Mouse (Mus musculus): ENCODE measurements around the gene Arfip2. TPM values are rescaled to one million over a fixed set of nuclear protein-coding genes. Genes with fewer than 3 reads are reported as not detected.

Gene Arfip2
- polyA plus RNA-seq, 1 experiment from 2014 or later, result 102 TPM

DNA sequence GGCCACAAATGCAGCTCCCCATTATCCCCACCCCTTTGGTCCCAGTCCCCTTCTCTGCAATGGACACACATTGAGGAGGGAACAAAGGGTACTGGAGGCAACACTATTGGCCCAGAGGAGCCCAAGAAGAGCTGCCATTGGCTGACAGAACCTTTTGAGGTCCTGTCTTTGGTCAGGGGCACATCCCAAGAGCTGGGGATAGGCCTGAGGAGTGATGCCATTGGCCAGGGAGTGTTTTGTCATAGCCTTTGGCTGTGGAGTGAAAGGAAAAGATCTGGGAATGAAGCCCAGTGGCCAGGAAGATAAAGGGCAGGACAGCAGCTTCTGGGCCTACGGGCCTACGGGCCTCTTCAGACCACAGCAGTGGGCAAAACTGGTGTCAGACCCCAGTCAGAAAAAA lies 4.5 kb downstream of the Arfip2 start:
- Histone ChIP-seq H3K4me3 (replicated peaks; ENCODE audit: low read depth, low read length) (no peak overlapping the region), H3K4me1 (ENCODE audit: control insufficient read depth, insufficient read depth, low read length) (peaks cover 25% of the 10 kb centered on the region), H3K9ac (replicated peaks; ENCODE audit: low read length) (no peak overlapping the region), H3K4me2 (ENCODE audit: low read length) (no peak overlapping the region), H3K27me3 (ENCODE audit: control insufficient read depth, insufficient read depth, low read length) (no peaks in the 10 kb centered on the region), H3K36me3 (ENCODE audit: control insufficient read depth, insufficient read depth, low read length) (peaks cover 23% of the 10 kb centered on the region), H3K27ac (replicated peaks; ENCODE audit: low read depth, low read length) (no peak overlapping the region), H3K9me3 (ENCODE audit: control insufficient read depth, low read length) (no peaks in the 10 kb centered on the region)
- DNase-seq, result no peak
- ATAC-seq (ENCODE audit: low FRiP score, low TSS enrichment), result no peak
- WGBS, result 87% methylated on average over 2 of the region's 2 CpGs

- H3K27me3 ChIP-seq (ENCODE audit: control insufficient read depth, insufficient read depth, low read length), result no peaks in the 10 kb centered on the region
- peaks cover 23% of the 10 kb centered on the region for H3K36me3 ChIP-seq (ENCODE audit: control insufficient read depth, insufficient read depth, low read length)
- DNase-seq, result peak; percentile 41
- H3K4me2 ChIP-seq (ENCODE audit: low read length), result peak overlapping the region; percentile 78
- no peaks in the 10 kb centered on the region for H3K9me3 ChIP-seq (ENCODE audit: control insufficient read depth, low read length)
- 39% methylated on average over 9 of the region's 9 CpGs for WGBS
- H3K4me3 ChIP-seq (replicated peaks; ENCODE audit: low read depth, low read length), result peak overlapping the region; percentile 91; the same call in 1 of the 2 replicates
- no peak for ATAC-seq (ENCODE audit: low FRiP score, low TSS enrichment)
- peak overlapping the region; percentile 86 for H3K27ac ChIP-seq (replicated peaks; ENCODE audit: low read depth, low read length)
- H3K9ac ChIP-seq (replicated peaks; ENCODE audit: low read length), result peak overlapping the region; percentile 93; the same call in 1 of the 2 replicates
- peaks cover 24% of the 10 kb centered on the region for H3K4me1 ChIP-seq (ENCODE audit: control insufficient read depth, insufficient read depth, low read length)
Observed at GRCm38 (mm10) chr7:105634272-105634920, 5.8 kb downstream of the Arfip2 start.

GRCm38 (mm10) chr7:105633801-105634135 lies 6.4 kb downstream of the Arfip2 start:
- ATAC-seq (ENCODE audit: low FRiP score, low TSS enrichment), result no peak
- peaks cover 26% of the 10 kb centered on the region for H3K4me1 ChIP-seq (ENCODE audit: control insufficient read depth, insufficient read depth, low read length)

GRCm38 (mm10) chr7:105633127-105633800 lies 7.0 kb downstream of the Arfip2 start, which contains the start of gene Trim3:
Gene Trim3, minus strand, starts transcription at chr7:105633571.
- under 1% methylated on average over 71 of the region's 71 CpGs for WGBS
- Histone ChIP-seq H3K4me3 (replicated peaks; ENCODE audit: low read depth, low read length) (peak within 1 kb of the TSS; percentile 91), H3K36me3 (ENCODE audit: control insufficient read depth, insufficient read depth, low read length) (peaks cover 23% of the 10 kb centered on the region), H3K4me1 (ENCODE audit: control insufficient read depth, insufficient read depth, low read length) (peaks cover 29% of the 10 kb centered on the region), H3K9ac (replicated peaks; ENCODE audit: low read length) (peak within 1 kb of the TSS; percentile 93), H3K4me2 (ENCODE audit: low read length) (peak within 1 kb of the TSS; percentile 78), H3K9me3 (ENCODE audit: control insufficient read depth, low read length) (no peaks in the 10 kb centered on the region), H3K27me3 (ENCODE audit: control insufficient read depth, insufficient read depth, low read length) (no peaks in the 10 kb centered on the region), H3K27ac (replicated peaks; ENCODE audit: low read depth, low read length) (peak within 1 kb of the TSS; percentile 86)
- peak; percentile 92 for ATAC-seq (ENCODE audit: low FRiP score, low TSS enrichment)
- DNase-seq, result peak; percentile 93

More at GRCm38 (mm10) chr7:105633801-105634135, 6.4 kb downstream of the Arfip2 start:
- Histone ChIP-seq H3K9me3 (ENCODE audit: control insufficient read depth, low read length) (no peaks in the 10 kb centered on the region), H3K27me3 (ENCODE audit: control insufficient read depth, insufficient read depth, low read length) (no peaks in the 10 kb centered on the region), H3K27ac (replicated peaks; ENCODE audit: low read depth, low read length) (peak overlapping the region; percentile 86), H3K4me2 (ENCODE audit: low read length) (peak overlapping the region; percentile 78), H3K4me3 (replicated peaks; ENCODE audit: low read depth, low read length) (peak overlapping the region; percentile 91), H3K36me3 (ENCODE audit: control insufficient read depth, insufficient read depth, low read length) (peaks cover 23% of the 10 kb centered on the region), H3K9ac (replicated peaks; ENCODE audit: low read length) (peak overlapping the region; percentile 93)
- no peak for DNase-seq
- 5% methylated on average over 10 of the region's 10 CpGs for WGBS

- Histone ChIP-seq H3K9ac (replicated peaks; ENCODE audit: low read length) (peak overlapping the region; percentile 93), H3K36me3 (ENCODE audit: control insufficient read depth, insufficient read depth, low read length) (peaks cover 19% of the 10 kb centered on the region), H3K4me3 (replicated peaks; ENCODE audit: low read depth, low read length) (peak overlapping the region; percentile 91), H3K4me2 (ENCODE audit: low read length) (peak overlapping the region; percentile 78), H3K4me1 (ENCODE audit: control insufficient read depth, insufficient read depth, low read length) (peaks cover 29% of the 10 kb centered on the region), H3K27ac (replicated peaks; ENCODE audit: low read depth, low read length) (peak overlapping the region; percentile 86), H3K27me3 (ENCODE audit: control insufficient read depth, insufficient read depth, low read length) (no peaks in the 10 kb centered on the region), H3K9me3 (ENCODE audit: control insufficient read depth, low read length) (no peaks in the 10 kb centered on the region)
- no peak for DNase-seq
- peak; percentile 1; the same call in 1 of the 2 replicates for ATAC-seq (ENCODE audit: low FRiP score, low TSS enrichment)
- WGBS, result 9% methylated on average over 4 of the region's 4 CpGs
Observed at GRCm38 (mm10) chr7:105632551-105632972, 7.7 kb downstream of the Arfip2 start.

- no peak overlapping the region for H3K4me3 ChIP-seq (replicated peaks; ENCODE audit: low read depth, low read length)
- ATAC-seq (ENCODE audit: low FRiP score, low TSS enrichment), result peak; percentile 29; the same call in 1 of the 2 replicates
- H3K27me3 ChIP-seq (ENCODE audit: control insufficient read depth, insufficient read depth, low read length), result no peaks in the 10 kb centered on the region
- H3K27ac ChIP-seq (replicated peaks; ENCODE audit: low read depth, low read length), result peak overlapping the region; percentile 56
- no peak overlapping the region for H3K9ac ChIP-seq (replicated peaks; ENCODE audit: low read length)
- no peak overlapping the region for H3K4me2 ChIP-seq (ENCODE audit: low read length)
- peaks cover 27% of the 10 kb centered on the region for H3K4me1 ChIP-seq (ENCODE audit: control insufficient read depth, insufficient read depth, low read length)
- 26% methylated on average over 3 of the region's 3 CpGs for WGBS
- no peaks in the 10 kb centered on the region for H3K9me3 ChIP-seq (ENCODE audit: control insufficient read depth, low read length)
- H3K36me3 ChIP-seq (ENCODE audit: control insufficient read depth, insufficient read depth, low read length), result peaks cover 19% of the 10 kb centered on the region
- DNase-seq, result peak; percentile 78
Observed at GRCm38 (mm10) chr7:105628633-105629032, 11.6 kb downstream of the Arfip2 start.

GRCm38 (mm10) chr7:105625397-105625796 lies 14.8 kb downstream of the Arfip2 start:
- Histone ChIP-seq H3K4me3 (replicated peaks; ENCODE audit: low read depth, low read length) (no peak overlapping the region), H3K9me3 (ENCODE audit: control insufficient read depth, low read length) (no peaks in the 10 kb centered on the region), H3K4me2 (ENCODE audit: low read length) (no peak overlapping the region), H3K27ac (replicated peaks; ENCODE audit: low read depth, low read length) (no peak overlapping the region), H3K27me3 (ENCODE audit: control insufficient read depth, insufficient read depth, low read length) (no peaks in the 10 kb centered on the region), H3K4me1 (ENCODE audit: control insufficient read depth, insufficient read depth, low read length) (peaks cover 15% of the 10 kb centered on the region), H3K9ac (replicated peaks; ENCODE audit: low read length) (no peak overlapping the region), H3K36me3 (ENCODE audit: control insufficient read depth, insufficient read depth, low read length) (peaks cover 51% of the 10 kb centered on the region)
- ATAC-seq (ENCODE audit: low FRiP score, low TSS enrichment) (no peak), DNase-seq (no peak)
- 85% methylated on average over 6 of the region's 6 CpGs for WGBS

GRCm38 (mm10) chr7:105621646-105622292 lies 18.4 kb downstream of the Arfip2 start:
- ATAC-seq (ENCODE audit: low FRiP score, low TSS enrichment), result no peak
- 87% methylated on average over 8 of the region's 8 CpGs for WGBS
- H3K9ac ChIP-seq (replicated peaks; ENCODE audit: low read length), result no peak overlapping the region
- no peak overlapping the region for H3K4me2 ChIP-seq (ENCODE audit: low read length)
- H3K9me3 ChIP-seq (ENCODE audit: control insufficient read depth, low read length), result no peaks in the 10 kb centered on the region
- H3K27ac ChIP-seq (replicated peaks; ENCODE audit: low read depth, low read length), result no peak overlapping the region
- no peaks in the 10 kb centered on the region for H3K4me1 ChIP-seq (ENCODE audit: control insufficient read depth, insufficient read depth, low read length)
- no peak for DNase-seq
- no peak overlapping the region for H3K4me3 ChIP-seq (replicated peaks; ENCODE audit: low read depth, low read length)
- H3K27me3 ChIP-seq (ENCODE audit: control insufficient read depth, insufficient read depth, low read length), result no peaks in the 10 kb centered on the region
- H3K36me3 ChIP-seq (ENCODE audit: control insufficient read depth, insufficient read depth, low read length), result peaks cover 87% of the 10 kb centered on the region

All from midbrain, embryonic 14.5 days (tissue).